In genomic region chrX:113826810-113827209, GRCm38 (mm10) we compare ENCODE assay signal across 18 mouse cellular contexts.
"Had no signal": no experiment of that assay in that cellular context is flagged by ENCODE, and none has a peak within 500 bp of the region (broad histone marks: within the 10 kb centered on the region; RNA-seq: fewer than 3 reads in every experiment).

No protein-coding gene starts in this region.

- H3K36me3 ChIP-seq: midbrain, embryonic 10.5 days; midbrain, embryonic 12.5 days; neural tube, embryonic 12.5 days; stomach, embryonic 15.5 days had no signal

- H3K9me3 ChIP-seq: midbrain, embryonic 10.5 days; midbrain, embryonic 12.5 days; neural tube, embryonic 12.5 days; stomach, embryonic 15.5 days had no signal

- H3K27ac ChIP-seq: midbrain, embryonic 10.5 days; midbrain, embryonic 12.5 days; neural tube, embryonic 12.5 days; stomach, embryonic 15.5 days; stomach, postnatal 0 days had no signal

- DNase-seq: lung, adult 18-20 months; lung, embryonic 14.5 days; lung, postnatal 10 days; lung, postnatal 4 days; midbrain, embryonic 14.5 days; right cerebral cortex, postnatal 14 days; right cerebral cortex, postnatal 4 days; spleen, adult 18-20 months; thymus, adult 2 months; thymus, postnatal 25 days; thymus, postnatal 4 days had no signal

- H3K4me3 ChIP-seq: midbrain, embryonic 10.5 days; midbrain, embryonic 12.5 days; myocyte; neural tube, embryonic 12.5 days; stomach, embryonic 15.5 days had no signal

- ATAC-seq: midbrain, embryonic 16.5 days had no signal

- H3K9ac ChIP-seq: lung, embryonic 14.5 days; midbrain, embryonic 12.5 days; neural tube, embryonic 12.5 days; stomach, embryonic 15.5 days had no signal

- H3K4me1 ChIP-seq: midbrain, embryonic 10.5 days; midbrain, embryonic 12.5 days; neural tube, embryonic 12.5 days; stomach, embryonic 15.5 days had no signal

- H3K27me3 ChIP-seq: midbrain, embryonic 12.5 days; neural tube, embryonic 12.5 days; stomach, embryonic 15.5 days had no signal
